Mouse (Mus musculus) spleen, adult 10 weeks (tissue): ENCODE results near the gene Zc3h14. TPM values are rescaled to one million over a fixed set of nuclear protein-coding genes. Genes with fewer than 3 reads are reported as not detected.

Experiments used
- polyA plus RNA-seq: library from polyadenylated mRNA; stranded (reverse); fragments of 350-450 nt; fragmentation: Illumina TruSeq; extraction: RNeasy Lipid Tissue Mini Kit (QIAGEN cat#74804); gene quantifications from one replicate; pipeline ENCODE4 v1.2.3, GENCODE M21; 2015; ENCODE audit warnings: low replicate concordance; ENCODE audit not compliant: insufficient read depth

Gene Zc3h14
- polyA plus RNA-seq, result 92.2 TPM

DNA sequence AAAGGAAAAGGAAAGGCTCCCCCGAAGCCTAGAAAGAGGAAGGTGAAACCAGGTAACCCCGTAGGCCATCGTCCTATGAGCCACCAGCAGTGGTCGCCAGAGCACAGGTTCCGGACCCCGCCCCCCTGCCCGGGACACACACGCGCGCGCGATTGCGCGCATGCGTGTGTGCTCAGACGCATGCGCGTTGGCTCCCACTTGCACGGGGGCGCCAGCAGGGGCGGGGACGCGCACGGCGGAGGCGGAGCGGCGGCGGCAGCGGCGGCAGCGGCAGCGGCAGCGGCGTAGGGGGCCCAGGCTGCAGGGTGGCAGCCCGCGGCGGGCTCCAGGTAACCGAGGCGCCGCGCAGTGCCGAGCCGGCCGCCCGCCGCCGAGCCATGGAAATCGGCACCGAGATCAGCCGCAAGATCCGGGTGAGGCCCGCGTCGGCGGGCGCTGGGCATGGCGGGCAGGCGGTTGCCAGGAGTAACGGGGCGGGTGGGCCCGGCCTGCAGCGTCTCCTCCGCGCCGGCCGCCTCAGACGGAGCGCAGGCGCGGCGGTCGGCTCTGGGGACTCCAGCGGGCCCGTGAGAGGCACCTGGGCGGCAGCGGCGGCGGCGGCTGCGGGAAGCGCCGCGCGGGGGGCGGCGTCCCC is at the start of gene Zc3h14:
Zc3h14 (plus strand) TSS at position 219 of the 634 bp plus-strand sequence.

GRCm38 (mm10) chr12:98736951-98737800 is 9.6 kb upstream of the Zc3h14 start, which contains the start of gene Ptpn21:
Gene Ptpn21, minus strand, starts transcription at chr12:98737405.

Other genes with a start within 250 kb of the Zc3h14 start
- 0.40 TPM for gene Kcnk10, start 168.7 kb upstream of the Zc3h14 start, polyA plus RNA-seq
- gene Spata7, start 118.8 kb upstream of the Zc3h14 start, polyA plus RNA-seq, result 2.6 TPM
- 6.7 TPM for gene Ptpn21, start 9.6 kb upstream of the Zc3h14 start, polyA plus RNA-seq
- gene Eml5, start 154.5 kb downstream of the Zc3h14 start, polyA plus RNA-seq, result 19.9 TPM
- 8.3 TPM for gene Ttc8, start 173.6 kb downstream of the Zc3h14 start, polyA plus RNA-seq